Mouse (Mus musculus): ENCODE data around the gene Mrgpra2b. TPM values are rescaled to one million over a fixed set of nuclear protein-coding genes. Genes with fewer than 3 reads are reported as not detected.
"Not testable (repeated sequence)": the region's sequence is repeated elsewhere in the genome, so short reads cannot be mapped to it uniquely, and the experiment has no call there.

Gene Mrgpra2b
- polyA plus RNA-seq, 1 experiment from 2014 or later: not detected

DNA sequence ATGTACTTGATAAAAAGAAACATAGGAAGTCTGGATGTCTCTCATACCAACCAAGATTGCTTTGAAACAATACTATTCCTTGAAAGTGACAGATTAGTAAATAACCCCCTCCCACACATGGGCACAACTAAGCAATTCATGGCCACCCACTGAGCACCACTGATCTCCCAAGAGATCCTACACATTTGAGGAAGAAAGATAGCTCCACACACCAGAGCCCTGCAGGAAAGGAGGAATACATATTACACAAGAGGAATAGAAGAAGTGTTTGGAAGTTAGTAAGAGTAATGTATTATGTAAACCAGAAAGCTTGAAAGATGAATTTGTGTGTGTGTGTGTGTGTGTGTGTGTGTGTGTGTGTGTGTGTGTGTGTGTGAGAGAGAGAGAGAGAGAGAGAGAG is 82.9 kb downstream of the Mrgpra2b start:
- H3K4me3 ChIP-seq (ENCODE audit: low read length); H3K27ac ChIP-seq (ENCODE audit: low read depth, low read length); H3K9me3 ChIP-seq (ENCODE audit: control insufficient read depth, low read length); H3K27me3 ChIP-seq (replicated peaks; ENCODE audit: control insufficient read depth, insufficient read depth, low read length); H3K9ac ChIP-seq (ENCODE audit: low read depth, low read length); H3K36me3 ChIP-seq (ENCODE audit: control insufficient read depth, insufficient read depth, low read length); H3K4me2 ChIP-seq (ENCODE audit: low read length); H3K4me1 ChIP-seq (ENCODE audit: control insufficient read depth, insufficient read depth, low read depth, low read length); ATAC-seq: not testable (repeated sequence)

DNA sequence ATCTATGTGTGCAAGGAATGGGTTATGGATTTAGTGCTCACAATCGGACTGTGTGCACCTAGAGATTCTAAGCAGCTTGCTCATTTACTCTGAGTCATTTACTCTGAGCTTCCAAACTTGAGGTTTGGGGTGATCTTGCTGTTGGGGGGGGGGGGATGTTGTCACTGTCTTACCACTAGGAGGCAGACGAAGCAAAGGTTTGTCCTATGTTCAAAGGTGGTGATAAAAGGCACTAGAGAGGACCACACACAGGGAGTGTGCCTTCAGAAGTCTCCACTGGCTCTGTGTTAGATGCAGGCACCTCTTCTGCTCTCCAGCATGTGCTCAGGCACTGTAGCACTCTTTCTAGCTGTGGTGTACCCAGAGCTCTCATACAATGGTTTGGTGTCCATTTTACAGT is 92.2 kb downstream of the Mrgpra2b start:
- H3K4me3 ChIP-seq (ENCODE audit: low read length); H3K4me2 ChIP-seq (ENCODE audit: low read length); H3K27me3 ChIP-seq (replicated peaks; ENCODE audit: control insufficient read depth, insufficient read depth, low read length); H3K9ac ChIP-seq (ENCODE audit: low read depth, low read length); H3K36me3 ChIP-seq (ENCODE audit: control insufficient read depth, insufficient read depth, low read length); H3K4me1 ChIP-seq (ENCODE audit: control insufficient read depth, insufficient read depth, low read depth, low read length); ATAC-seq; H3K27ac ChIP-seq (ENCODE audit: low read depth, low read length); H3K9me3 ChIP-seq (ENCODE audit: control insufficient read depth, low read length): not testable (repeated sequence)
- 44% methylated on average over 1 of the region's 2 CpGs for WGBS

DNA sequence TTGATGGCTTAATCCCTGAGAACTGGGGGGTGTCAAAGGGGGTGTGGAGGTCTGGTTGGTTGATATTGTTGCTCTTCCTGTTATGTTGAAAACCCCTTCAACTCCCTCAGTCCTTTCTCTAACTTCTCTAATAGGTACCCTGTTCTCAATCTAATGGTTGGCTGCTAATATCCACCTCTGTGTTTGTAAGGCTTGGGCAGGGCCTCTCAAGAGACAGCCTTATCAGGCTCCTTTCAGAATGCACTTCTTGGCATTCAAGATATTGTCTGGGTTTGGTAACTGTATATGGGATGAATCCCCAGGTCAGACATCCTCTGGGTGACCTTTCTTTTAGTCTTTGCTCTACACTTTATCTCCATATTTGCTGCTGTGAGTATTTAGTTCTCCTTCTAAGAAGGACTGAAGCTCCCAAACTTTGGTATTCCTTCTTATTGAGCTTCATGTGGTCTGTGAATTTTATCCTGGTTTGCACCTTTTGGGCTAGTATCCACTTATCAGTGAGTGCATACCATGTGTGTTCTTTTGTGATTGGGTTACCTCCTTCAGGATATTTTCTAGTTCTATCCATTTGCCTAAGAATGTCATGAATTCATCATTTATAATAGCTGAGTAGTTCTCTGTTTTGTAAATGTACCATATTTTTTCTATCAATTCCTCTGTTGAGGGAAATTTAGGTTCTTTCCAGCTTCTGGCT is 100.7 kb downstream of the Mrgpra2b start:
- not testable (repeated sequence) for ATAC-seq; H3K36me3 ChIP-seq (ENCODE audit: control insufficient read depth, insufficient read depth, low read length); H3K4me3 ChIP-seq (ENCODE audit: low read length); H3K27ac ChIP-seq (ENCODE audit: low read depth, low read length); H3K4me1 ChIP-seq (ENCODE audit: control insufficient read depth, insufficient read depth, low read depth, low read length); H3K27me3 ChIP-seq (replicated peaks; ENCODE audit: control insufficient read depth, insufficient read depth, low read length); H3K9ac ChIP-seq (ENCODE audit: low read depth, low read length); H3K9me3 ChIP-seq (ENCODE audit: control insufficient read depth, low read length); H3K4me2 ChIP-seq (ENCODE audit: low read length)

Other genes with a start within 250 kb of the Mrgpra2b start
- gene Mrgpra1, start 174.6 kb downstream of the Mrgpra2b start, polyA plus RNA-seq (2015; fragmentation: Nextera tagmentation; extraction: Ambion mirVana): not detected in 2 replicates
- not detected in 2 replicates for gene Mrgpra2a, start 76.7 kb downstream of the Mrgpra2b start, polyA plus RNA-seq (2015; fragmentation: Nextera tagmentation; extraction: Ambion mirVana)
- gene Mrgpra3, start 72.5 kb upstream of the Mrgpra2b start, polyA plus RNA-seq (2015; fragmentation: Nextera tagmentation; extraction: Ambion mirVana): not detected in 2 replicates